Mouse (Mus musculus) left cerebral cortex, adult 18-20 months (tissue): ENCODE results near the gene Cd164l2. TPM values are rescaled to one million over a fixed set of nuclear protein-coding genes. Genes with fewer than 3 reads are reported as not detected.

ENCODE experiments used
- DNase-seq, 2 experiments: peaks; one replicate each; pipeline ENCODE4 v3.0.0; 2021 to 2022; ENCODE audit warnings: low spot score in 2 of 2, mixed read lengths in 1 of 2
- total RNA-seq, 2 experiments: library from RNA; stranded (reverse); gene quantifications; 2 replicates each; pipeline ENCODE4 v1.2.3; 2021

Cd164l2 gene
- total RNA-seq, 2 experiments from 2014 or later: 4.6 to 5.1 TPM

DNA sequence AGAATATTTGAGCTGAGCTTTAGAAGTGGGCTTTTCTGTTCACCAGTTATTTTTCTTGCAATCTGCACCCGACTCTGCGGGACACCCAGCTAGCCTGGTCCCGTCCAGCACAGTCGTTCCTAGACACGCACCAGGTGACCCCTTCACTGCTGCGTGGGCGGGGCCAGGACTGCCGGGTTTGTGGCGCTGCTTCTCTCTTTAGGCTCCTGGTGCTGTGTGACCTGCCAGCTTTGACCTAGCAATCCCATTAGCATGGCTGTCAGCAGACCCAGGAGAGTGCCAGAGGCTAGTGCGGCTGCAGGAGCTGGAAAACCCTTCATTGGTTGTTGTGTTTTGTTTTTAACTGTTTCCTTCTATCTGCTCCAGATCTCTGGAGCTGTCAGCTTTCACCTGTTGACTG, 22.5 kb upstream of the Cd164l2 start:
- no peak for DNase-seq

- no peak for DNase-seq
Observed at GRCm38 (mm10) chr4:133194482-133194881, 17.4 kb upstream of the Cd164l2 start.

DNA sequence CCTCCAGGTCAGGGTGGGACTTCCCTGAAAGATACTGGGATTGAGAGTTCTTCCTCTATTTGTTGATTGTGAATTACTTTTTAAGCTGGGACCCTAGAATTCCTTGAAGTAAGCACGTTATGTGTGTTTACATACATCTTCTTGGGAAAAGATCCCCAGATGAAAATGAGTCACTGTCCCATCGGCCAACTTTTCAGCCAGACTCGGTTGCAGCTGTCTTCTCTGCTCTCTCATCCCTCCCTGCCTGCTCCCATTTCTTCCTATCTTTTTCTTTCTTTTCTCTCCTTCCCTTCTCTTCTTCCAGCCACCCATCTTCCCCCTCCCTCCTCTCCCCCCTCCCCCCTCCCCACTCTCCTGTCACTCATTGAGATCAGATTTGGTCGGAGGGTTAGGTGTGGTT, 16.9 kb upstream of the Cd164l2 start:
- no peak for DNase-seq

- no peak for DNase-seq
Observed at GRCm38 (mm10) chr4:133196136-133196535, 15.8 kb upstream of the Cd164l2 start.

- no peak for DNase-seq
Observed at GRCm38 (mm10) chr4:133196852-133197251, 15.1 kb upstream of the Cd164l2 start.

DNA sequence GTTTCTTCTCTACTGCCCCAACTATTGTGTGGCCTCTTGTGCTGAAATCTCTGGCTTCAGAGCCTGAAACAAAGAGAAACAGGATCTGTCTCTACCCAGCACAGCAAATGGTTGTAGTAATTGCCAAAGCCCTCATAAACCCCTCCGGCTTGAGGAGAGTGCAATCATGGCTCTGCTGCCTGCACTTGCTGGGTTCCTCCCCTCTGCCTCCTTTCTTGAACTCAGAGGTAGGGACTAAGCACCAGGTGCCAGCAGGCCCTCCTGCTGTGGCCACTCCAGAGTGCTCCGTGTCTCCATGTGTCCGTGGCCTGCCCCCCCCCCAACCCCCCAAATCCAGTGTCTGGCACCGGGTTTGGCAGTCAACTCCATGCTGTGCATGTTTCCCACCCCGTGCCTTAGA, 14.6 kb upstream of the Cd164l2 start:
- DNase-seq: no peak

DNA sequence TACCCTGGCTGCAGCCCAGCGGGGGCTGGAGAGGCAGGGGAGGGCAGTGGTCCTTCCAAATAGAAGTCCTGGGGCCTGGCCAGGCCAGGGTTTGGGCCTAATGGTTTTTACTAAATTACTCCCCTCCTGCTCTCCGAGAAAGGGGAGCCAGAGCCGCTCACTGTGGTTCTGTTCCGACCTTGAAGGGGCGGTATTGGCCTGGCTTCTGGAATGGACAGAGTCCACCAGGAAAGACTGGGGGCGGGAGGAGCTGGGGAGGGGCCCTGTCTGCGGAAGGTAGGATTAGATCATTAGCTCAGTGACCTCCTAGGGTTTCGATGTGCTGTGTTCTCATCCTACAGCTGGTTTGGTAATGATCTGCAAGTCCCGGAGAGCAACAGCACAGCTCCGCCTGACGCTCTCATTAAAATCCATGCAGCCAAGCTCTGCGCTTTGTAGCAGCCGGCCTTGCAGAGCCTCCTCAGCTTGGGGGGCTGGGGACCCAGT, 14.1 kb upstream of the Cd164l2 start:
- no peak for DNase-seq

- DNase-seq: no peak
Observed at GRCm38 (mm10) chr4:133198337-133199180, 13.4 kb upstream of the Cd164l2 start.

DNA sequence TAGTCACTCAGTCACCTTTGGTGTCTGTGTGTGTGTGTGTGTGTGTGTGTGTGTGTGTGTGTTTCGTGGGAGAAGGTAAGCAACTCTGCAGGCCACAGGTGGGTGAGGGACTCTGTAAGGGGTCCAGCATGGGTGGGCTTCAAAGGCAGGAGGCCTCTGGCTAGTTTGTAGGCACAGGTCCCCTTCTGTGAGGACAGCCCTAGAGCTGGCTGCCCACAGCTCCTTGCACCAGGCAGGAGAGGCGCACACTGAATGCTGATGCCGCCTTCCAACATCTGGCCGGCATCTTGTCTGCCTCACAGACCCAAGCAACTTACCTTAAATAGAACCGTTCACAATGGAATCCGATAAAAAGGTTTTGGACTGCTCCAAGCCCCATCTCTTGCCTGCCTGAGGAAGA, 12.2 kb upstream of the Cd164l2 start:
- no peak for DNase-seq

GRCm38 (mm10) chr4:133200343-133200742, 11.6 kb upstream of the Cd164l2 start:
- peak; percentile 48 to 67 for DNase-seq

GRCm38 (mm10) chr4:133201006-133201771, 10.7 kb upstream of the Cd164l2 start:
- peak in 1 of 2 experiments; percentile 44 for DNase-seq

GRCm38 (mm10) chr4:133202254-133202653, 9.7 kb upstream of the Cd164l2 start:
- DNase-seq: no peak

DNA sequence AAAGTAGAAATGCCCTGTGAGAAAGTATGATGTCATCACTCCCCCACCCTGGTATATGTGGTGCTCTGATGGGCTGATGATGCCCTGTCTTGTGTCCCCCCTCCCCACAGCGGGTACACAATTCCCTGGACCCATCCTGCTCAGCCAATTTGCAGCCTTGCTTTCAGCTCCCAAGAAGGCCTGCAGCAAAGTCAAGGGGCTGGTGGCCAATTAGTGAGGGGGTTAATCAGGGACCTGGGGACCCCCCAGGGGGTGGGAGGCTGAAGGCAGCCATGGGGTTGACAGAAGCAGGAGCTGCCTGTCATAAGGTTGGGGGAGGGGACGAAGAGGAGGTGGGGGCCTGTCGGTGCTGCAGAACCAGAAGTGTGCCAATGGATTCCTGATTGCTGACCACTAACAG, 8.3 kb upstream of the Cd164l2 start:
- DNase-seq: no peak

- no peak for DNase-seq
Observed at GRCm38 (mm10) chr4:133204379-133204778, 7.6 kb upstream of the Cd164l2 start.

DNA sequence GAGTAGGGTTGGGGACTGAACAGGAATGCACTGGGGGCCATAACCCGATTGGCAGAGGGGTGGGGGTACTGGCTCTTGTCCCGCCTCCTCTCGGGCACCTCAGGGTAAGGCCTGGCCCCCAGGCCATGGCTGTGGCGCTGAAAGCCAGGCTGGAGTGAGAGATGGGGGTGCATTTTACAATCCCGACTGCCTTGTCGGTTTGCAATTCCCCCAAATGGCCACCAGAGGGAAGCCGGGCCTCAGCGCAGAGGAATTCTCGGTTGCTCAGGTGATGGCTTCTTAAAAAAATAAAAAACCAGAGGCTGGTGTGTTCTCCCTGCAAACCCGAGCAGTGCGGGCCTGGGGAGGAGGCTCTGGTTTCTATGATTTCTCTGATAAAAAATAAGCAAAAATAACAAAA, 2.6 kb upstream of the Cd164l2 start:
- peak; percentile 44 to 57 for DNase-seq

DNA sequence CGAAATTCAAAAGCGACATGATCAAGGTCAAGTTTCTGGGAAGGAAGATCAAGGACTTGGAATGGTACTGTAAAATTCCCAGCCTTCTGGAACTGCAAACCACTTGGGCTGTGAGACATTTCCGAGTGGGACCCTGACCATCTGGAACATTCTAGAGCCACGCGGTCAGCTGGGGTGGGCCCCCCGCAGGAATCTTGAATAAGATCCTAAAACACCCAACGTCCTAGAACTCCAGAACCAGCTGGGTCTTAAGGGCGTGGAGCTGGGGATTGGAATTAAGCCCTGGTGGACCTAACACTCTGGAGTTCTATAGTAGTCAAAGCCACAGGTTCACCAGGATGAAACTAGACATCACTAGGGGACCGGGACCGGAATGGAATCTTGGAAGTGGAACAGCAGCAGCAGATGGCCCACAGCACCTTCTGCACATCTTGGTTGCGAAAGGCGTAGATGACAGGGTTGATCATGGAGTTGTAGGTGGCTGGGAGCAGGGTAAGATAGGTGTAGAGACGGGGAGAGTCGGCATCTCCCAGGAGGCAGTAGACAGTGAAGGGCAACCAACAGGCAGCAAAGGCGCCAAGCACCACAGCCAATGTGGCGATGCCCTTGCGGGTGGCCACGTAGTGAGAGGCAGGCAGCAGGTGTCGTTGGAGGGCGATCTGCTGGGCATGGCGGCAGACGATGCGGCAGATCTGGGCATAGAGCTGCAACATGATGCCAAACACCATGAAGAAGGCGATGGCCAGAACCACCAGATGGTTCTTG, 1.7 kb upstream of the Cd164l2 start:
- DNase-seq: no peak

- DNase-seq: no peak
Observed at GRCm38 (mm10) chr4:133210788-133211390, 1.0 kb upstream of the Cd164l2 start.

- DNase-seq: peak; percentile 81 to 85
Observed at GRCm38 (mm10) chr4:133212562-133213267, 784 bp downstream of the Cd164l2 start.

DNA sequence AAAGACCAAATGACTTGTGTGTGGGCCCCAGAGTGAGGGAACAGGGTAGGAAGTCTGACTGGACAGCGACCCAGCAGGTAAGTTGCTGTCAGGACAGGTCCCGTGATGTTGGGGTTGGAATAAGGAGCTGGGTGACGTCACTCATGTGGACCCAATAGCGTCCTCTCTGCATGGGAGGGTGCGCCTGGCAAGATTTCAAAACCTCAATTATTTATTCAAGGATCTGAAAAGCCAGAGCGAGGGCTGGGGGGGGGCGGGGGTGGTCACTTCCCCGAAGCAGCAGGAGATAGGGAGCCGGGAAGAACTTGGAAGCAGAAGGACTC, 1.3 kb downstream of the Cd164l2 start:
- DNase-seq: peak; percentile 41 to 42

DNA sequence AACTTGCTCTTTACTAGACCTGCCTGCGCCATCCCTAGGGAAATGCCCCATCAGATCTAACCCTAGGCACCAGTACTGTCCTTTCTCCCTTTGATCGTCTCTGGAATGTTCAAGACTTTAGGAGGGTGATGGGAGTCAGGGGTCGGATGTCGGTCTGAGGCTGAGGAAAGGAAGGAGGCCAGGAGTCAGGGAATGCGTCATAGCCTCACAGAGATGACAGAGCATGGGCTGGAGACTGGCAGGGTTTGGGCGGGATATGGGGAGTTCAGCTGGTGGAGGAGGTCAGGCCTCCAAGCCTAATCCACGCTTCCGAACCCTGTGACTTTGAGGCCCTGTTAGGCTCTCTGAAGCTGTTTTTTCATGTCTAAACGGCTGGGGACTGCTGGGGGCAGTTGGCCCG, 1.7 kb downstream of the Cd164l2 start:
- DNase-seq: no peak

- DNase-seq: peak in 1 of 2 experiments; percentile 62
Observed at GRCm38 (mm10) chr4:133217641-133218040, 5.7 kb downstream of the Cd164l2 start.
